Mouse (Mus musculus) adrenal gland, postnatal 10 days (tissue): Measurements from ENCODE around the gene Atf2. TPM values are rescaled to one million over a fixed set of nuclear protein-coding genes. Genes with fewer than 3 reads are reported as not detected.
"Not testable (repeated sequence)": the region's sequence is repeated elsewhere in the genome, so short reads cannot be mapped to it uniquely, and the experiment has no call there.

Experiments
- DNase-seq: peaks from one replicate; pipeline ENCODE4 v3.0.0; 2021; ENCODE audit warnings: mixed read lengths
- long read RNA-seq, 2 experiments: library from polyadenylated mRNA; stranded (forward); transcript quantifications; one replicate each; pipeline ENCODE4 v2.0.0; 2021
- total RNA-seq, 2 experiments: library from RNA; stranded (reverse); gene quantifications; 2 replicates each; pipeline ENCODE4 v1.2.3; 2021

Atf2 gene
- 10 to 100 TPM; 68.2 to 88.0 TPM for total RNA-seq
- long read RNA-seq, experiment 1, full-length matches to known transcripts: 5 of 13 reads
- long read RNA-seq, experiment 1, partial matches to known transcripts: 6 of 13 reads
- long read RNA-seq, experiment 1, other reads (novel, unspliced or antisense): 2 of 13 reads
- long read RNA-seq, experiment 2, full-length matches to known transcripts: 10 of 15 reads
- long read RNA-seq, experiment 2, partial matches to known transcripts: 0 of 15 reads
- long read RNA-seq, experiment 2, other reads (novel, unspliced or antisense): 5 of 15 reads

- peak; percentile 98 for DNase-seq
These were observed at the start of gene Atf2 for GRCm38 (mm10) chr2:73892464-73893296. TSS of gene Atf2 (minus strand) at chr2:73892639.

GRCm38 (mm10) chr2:73941281-73941680 lies 48.8 kb upstream of the Atf2 start:
- DNase-seq: no peak

- no peak for DNase-seq
These were observed 48.0 kb upstream of the Atf2 start for GRCm38 (mm10) chr2:73940471-73940870.

- DNase-seq: no peak
These were observed 46.5 kb upstream of the Atf2 start for GRCm38 (mm10) chr2:73938896-73939295.

- DNase-seq: peak; percentile 52
These were observed 40.4 kb upstream of the Atf2 start for GRCm38 (mm10) chr2:73932676-73933313.

- peak; percentile 30 for DNase-seq
These were observed 35.3 kb upstream of the Atf2 start for GRCm38 (mm10) chr2:73927711-73928110.

GRCm38 (mm10) chr2:73925539-73925938 lies 33.1 kb upstream of the Atf2 start:
- DNase-seq: no peak

GRCm38 (mm10) chr2:73925089-73925488 lies 32.6 kb upstream of the Atf2 start:
- peak; percentile 90 for DNase-seq

- peak; percentile 40 for DNase-seq
These were observed 27.2 kb upstream of the Atf2 start for GRCm38 (mm10) chr2:73919642-73920041.

GRCm38 (mm10) chr2:73912264-73912663 lies 19.8 kb upstream of the Atf2 start:
- peak; percentile 51 for DNase-seq

GRCm38 (mm10) chr2:73911175-73911700 lies 18.8 kb upstream of the Atf2 start, which contains the start of gene Atp5g3:
TSS of gene Atp5g3 (minus strand) at chr2:73911326.
- DNase-seq: peak; percentile 95

- DNase-seq: peak; percentile 89
These were observed 18.2 kb upstream of the Atf2 start for GRCm38 (mm10) chr2:73910571-73911174.

- no peak for DNase-seq
These were observed 16.7 kb upstream of the Atf2 start for GRCm38 (mm10) chr2:73909116-73909515.

- not testable (repeated sequence) for DNase-seq
These were observed 12.2 kb upstream of the Atf2 start for GRCm38 (mm10) chr2:73904679-73905078.

- no peak for DNase-seq
These were observed 11.1 kb upstream of the Atf2 start for GRCm38 (mm10) chr2:73903536-73903935.

GRCm38 (mm10) chr2:73902328-73902727 lies 9.9 kb upstream of the Atf2 start:
- DNase-seq: not testable (repeated sequence)

GRCm38 (mm10) chr2:73901169-73901568 lies 8.7 kb upstream of the Atf2 start:
- no peak for DNase-seq

- DNase-seq: no peak
These were observed 7.9 kb upstream of the Atf2 start for GRCm38 (mm10) chr2:73900364-73900763.

GRCm38 (mm10) chr2:73896919-73897318 lies 4.5 kb upstream of the Atf2 start:
- DNase-seq: not testable (repeated sequence)

GRCm38 (mm10) chr2:73893473-73894270 lies 1.2 kb upstream of the Atf2 start:
- DNase-seq: no peak
